Mouse (Mus musculus) embryonic fibroblast, embryonic 13.5 days (primary cell): Measurements from ENCODE around the gene Chst15.

ENCODE experiments used
- CTCF ChIP-seq: IDR thresholded peaks from 2 replicates; pipeline ENCODE4 v1.5.1; 2011; ENCODE audit warnings: mild to moderate bottlenecking, control low read depth, low read length, moderate library complexity, borderline replicate concordance; ENCODE audit not compliant: insufficient read depth
- POLR2A ChIP-seq: IDR thresholded peaks from 2 replicates; pipeline ENCODE4 v1.6.1; 2011; ENCODE audit warnings: low read depth, mild to moderate bottlenecking, control low read depth, low read length, moderate library complexity

DNA sequence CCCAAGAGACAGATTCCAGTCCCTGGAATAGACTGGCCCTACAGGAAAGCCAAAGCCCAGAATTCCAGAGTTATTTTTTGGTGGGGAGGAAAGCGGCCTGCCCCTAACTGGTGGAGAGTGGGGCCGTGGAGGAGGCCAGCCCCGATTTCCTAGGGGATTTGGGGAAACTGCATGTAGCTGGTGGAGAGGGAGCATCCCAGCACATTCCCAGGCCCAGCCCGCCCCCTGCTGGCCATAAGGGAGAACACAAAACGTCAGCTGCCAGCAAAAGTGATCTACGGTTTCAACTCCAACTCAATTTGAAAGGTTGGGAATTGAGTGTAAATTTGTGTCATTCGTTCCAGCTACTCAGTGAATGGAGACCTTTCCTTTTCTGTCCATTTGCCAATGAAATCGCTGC, 103.6 kb downstream of the Chst15 start:
- TF ChIP-seq POLR2A (no peak), CTCF (peak; percentile 80)
